Mouse (Mus musculus) spleen, adult 18-20 months (tissue): ENCODE data around the gene Zic4.

Experiments
- DNase-seq, 2 experiments: peaks; one replicate each; pipeline ENCODE4 v3.0.0; 2022; ENCODE audit warnings: mixed read lengths in 2 of 2

Gene Zic4

DNA sequence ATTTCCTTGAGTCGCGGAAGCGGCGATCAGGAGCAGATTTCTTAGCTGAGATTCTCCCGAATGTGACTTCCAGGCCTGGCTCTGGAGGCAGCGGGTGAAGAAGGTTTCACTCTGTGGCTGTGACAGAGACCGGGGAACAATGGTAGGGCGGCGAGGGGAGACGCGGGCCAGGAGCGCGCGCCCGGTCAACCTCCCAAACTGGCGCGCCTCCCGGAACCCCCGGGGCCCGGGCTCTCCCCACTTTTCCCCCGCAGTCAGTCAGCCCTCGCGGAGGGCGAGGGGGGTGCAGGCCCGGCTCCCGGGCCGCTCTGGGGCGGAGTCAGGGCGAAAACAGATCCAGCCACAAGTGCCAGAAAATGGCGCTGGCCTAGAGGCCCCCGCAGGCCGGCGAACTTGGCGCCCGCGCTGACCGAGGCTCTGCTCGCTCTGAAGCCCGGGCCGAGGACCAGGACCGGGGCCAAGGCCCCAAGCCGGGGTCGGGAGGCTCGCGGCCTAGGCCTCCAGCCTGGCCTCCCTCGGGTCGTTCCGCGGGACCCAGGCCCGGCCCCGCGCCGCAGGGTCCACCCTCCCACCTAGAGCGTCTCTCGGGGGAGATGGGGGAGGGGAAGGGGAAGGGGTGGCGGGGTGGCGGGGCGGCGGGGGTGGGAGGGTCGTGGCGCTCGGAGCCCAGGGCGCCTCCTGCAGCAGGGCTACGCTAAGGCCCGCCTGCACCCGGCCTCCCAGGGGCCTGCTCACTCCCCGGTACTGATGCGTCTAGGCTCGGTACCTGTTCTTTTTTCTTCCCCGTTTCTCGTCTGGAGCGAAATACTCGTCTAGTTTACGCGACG, 19.3 kb downstream of the Zic4 start:
- DNase-seq, result no peak

DNA sequence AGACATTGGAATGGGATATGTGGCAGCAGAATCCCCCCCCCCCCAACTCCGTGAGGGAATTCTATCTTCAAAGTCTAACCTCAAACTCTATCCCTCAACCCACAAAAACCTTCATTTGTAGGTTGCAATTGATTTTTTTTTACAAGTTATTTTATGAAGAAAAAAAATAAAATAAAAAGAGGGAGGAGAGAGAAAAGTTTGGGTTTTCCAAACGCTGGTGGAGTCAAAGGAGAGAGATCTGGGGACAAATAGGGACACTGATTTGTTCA, 19.8 kb downstream of the Zic4 start:
- no peak for DNase-seq

DNA sequence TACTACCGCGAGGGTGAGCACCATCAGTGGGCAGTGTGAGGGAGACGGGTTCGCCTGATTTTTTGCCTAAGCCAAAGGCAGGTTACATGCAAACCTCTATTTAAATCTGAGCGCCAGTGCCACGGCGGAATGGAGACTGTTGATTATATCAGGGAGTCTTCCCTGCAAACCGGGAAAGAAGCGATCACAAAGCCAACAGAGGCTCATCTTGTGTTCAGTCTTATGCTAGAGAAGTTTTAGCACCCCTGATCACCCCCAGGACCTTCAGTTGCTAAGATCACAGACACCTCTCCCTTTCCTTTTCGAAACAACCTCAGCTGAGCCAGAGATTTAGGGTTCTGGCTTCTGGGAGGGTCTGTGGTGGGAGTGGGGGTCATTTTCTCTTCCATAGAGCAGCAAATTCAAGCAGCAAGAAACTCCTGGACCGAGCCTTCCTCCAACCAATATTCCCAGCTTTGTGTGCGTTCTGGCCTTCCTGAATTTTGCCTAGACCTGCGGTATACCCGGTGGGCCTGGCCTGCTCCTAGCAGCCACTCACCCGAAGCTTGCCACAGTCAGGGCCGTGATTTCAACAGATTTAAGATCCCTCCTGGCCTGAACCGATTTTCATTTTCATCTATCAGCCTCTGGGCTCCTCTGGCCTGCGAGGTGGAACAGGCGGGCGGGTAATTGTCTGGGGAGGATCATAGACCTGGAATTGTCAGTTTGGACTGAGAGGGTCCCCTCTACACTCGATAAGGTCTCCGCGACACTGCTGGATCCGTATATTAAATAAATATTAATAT, 20.4 kb downstream of the Zic4 start:
- DNase-seq, result no peak

DNA sequence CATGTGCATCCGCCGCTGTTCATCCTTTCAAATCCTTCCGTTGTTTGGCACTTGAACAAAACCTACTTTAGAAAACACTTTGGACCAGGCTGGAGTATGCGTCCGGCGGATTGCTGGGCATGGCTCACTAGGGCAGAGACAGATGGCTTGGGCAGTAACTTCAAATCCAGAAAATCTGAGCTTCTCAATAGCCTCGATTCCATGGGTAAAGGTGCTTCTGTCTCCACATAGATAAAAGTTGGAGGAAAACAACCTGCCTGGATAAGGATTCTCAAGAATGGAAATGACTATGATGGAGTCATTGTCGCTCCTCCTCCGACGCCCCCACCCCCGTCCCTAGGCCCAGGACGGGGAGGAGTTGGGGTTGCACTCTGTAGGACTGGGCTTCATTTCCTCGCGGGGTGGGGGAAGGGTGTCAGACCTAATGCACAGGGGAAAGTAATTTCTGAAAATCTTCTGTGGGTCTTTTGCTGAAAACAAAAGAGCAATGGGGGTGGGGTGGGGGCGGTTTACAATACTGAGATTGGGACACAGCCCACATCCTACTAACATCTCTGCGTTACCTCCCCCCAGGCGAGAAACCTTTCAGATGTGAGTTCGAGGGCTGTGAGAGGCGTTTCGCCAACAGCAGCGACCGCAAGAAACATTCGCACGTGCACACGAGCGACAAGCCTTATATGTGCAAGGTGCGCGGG, 21.4 kb downstream of the Zic4 start:
- DNase-seq, result no peak

DNA sequence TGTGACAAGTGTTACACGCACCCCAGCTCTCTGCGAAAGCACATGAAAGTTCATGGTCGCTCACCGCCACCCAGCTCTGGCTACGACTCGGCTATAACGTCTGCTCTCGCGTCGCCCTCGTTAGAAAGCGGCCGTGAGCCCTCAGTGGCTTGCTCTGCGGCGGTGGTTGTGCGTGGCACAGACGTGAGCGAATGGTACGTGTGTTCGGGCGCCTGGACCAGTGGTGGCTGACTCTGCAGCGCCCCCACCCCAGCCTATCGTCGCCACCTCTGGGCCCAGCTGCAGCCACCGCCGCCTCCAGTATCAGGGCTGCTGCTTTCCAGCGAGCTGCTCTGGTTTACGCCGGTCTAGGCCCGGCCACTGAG, 21.9 kb downstream of the Zic4 start:
- no peak for DNase-seq

DNA sequence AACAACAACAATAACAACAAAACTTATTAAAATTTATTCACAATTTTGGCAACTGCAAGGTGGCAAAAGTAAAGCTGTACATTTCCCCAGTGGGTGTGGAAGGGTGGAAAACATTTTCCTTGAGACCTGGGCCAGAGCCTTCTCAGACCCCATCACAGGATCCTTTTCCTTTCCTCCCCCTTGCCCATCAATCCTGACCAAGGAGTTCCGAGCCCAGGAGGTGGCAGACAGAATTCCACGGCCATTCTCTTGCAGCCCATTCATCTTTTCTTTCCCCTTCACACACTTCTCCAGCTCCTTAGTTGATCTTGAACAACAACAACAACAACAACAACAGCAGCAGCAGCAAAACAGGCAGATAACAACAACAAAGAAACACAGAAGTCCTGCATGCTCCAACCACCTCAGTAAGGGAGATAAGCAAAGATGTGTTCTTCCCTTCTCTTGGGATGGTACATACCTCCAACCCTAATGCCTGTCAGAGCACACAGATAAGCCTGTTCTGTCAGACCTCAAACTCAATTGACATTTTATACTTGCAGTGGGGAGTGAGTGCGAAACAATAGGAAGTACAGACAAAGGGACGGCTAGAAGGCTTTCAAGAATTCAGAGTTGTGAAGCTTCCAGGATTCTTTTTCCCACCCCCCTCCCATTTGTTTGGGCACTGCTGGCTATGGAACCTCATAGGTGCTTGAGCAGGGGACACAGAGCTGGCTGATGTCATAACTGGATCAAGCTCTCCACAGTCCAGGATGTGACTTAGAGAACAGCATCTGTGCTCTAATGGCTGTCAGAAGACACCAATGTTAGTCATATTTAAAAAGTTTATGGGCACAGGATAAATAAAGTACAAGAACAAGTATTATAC, 22.7 kb downstream of the Zic4 start:
- no peak for DNase-seq

DNA sequence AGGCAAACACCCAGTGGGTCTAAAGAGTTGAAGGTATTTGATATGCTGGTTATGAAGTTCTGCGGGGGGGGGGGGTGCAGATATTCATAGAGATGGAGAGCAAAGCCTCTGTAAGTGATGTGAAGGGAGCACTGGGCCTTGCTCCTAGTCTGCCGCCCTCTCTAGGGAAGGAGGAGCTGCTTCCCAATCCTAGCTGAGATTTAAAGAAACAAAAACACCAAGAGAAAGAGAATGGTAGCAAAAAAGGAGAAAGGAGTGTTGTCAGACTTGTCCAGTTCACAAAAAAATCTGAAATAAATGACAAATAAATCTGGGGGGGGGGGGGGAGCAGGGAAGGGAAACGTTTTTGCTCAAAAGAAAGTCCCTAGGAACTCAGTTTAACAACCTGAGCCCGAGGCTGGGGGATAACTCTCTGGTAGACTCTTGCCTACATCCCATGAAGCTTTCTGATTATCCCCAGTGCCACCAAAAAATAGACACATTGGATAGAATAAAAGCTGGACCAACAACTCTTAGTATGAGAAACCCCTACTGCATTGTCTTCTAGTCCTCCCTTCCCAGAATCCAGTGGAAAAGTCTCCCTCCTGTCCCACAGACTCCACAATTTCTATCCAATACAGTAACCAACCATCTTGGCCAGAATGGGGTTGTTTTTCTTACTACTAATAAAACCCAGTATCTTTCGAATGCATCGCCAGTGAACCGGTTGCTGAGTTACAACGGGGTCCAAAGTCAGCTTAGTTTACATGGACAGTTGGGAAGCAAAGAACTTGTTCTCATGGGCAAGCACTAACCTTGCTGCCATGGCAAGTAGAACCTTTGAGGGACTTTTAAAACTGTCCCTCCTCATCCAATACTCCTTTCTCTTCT, 23.6 kb downstream of the Zic4 start:
- no peak for DNase-seq

DNA sequence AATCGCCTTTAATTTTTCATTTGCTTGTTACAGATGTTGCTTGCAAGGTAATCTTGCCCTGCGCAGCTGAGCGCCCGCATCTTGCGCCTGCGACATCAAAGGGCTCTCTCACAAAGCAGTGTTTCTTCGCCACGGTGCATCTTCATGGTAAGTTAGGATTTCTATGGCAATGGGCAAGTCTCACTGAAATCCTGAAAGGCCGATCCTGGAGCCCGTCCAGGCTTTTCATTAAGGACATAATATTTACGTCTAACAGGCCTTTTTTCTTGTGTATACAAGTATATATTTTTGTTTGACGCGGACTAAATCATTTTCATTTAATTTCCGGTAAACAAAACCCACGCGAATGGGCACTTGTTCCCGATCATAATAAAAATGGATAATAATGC, 24.3 kb downstream of the Zic4 start:
- no peak for DNase-seq

DNA sequence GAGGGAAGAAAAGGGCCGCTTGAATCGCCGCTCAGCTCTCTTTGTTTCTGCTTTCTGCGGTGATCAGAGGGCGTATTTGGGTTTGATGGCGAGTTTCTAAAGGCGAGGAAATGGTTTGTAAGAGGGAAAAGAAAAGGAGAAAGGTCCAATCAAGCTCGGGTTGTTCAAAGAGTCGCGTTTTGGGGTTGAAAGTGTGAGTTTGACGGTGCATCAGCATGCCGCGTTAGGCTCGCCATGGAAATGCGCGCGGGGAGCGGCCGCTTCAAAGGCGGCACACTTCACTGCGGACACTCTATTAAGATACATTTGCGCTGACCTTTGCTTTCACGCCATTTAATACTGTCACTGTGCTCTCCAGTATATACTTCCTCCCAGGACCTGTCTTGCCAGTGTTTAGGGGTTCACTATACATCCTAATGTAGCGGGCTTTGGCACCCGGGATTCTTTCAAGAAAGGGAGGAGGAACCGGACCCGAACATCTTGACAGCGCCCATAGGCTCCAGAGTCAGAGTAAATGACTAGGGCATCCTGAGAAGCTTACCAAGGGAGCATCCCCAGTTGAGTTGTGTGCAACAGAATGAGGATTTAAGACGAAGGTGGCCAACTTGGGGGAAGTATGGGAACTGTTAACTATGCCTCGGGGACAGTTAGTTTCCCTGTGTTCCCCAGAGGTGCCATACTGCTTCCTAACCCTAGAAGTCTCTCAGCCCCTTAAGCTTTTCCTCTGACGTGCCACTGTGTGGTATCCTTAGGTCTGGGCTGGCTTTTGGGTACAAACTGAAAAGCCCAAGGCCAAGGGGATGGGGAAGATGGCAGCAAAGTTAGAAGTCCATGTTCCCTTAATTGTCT, 24.9 kb downstream of the Zic4 start:
- no peak for DNase-seq

DNA sequence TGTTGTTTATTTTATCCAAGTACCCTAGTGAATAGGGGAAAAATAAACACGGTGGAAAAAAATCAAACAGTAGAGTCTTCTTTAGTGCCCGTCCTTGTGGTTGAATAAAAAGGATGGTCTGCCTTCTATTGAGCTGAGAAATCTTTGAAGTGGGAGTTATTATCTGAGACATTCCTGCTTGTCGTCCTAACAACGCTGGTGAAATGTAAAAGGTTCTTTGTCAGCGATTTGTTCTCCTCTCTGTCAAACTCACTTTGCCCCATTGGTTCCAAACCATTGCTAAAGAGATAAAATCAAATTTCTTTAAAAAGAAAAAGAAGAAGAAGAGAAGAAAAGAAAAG, 25.5 kb downstream of the Zic4 start:
- DNase-seq, result no peak

DNA sequence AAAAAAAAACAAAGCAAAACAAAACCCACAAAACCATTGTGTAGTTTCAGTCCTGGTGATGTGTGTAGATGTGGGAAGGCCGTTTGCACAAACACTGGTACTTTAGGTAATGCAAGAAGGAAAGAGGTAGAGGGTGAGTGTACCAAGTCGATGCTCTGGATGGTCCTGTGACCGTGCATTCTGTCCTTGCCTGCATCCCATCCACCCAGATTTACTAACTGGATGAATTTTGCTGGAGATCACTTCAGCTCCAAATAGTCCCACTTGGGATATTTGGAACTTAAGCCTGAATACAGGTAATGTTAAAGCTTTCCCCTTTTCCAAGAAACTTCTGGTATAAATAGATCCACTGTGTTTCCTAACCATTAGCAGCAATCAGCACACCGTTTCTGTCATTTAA, 26.0 kb downstream of the Zic4 start:
- no peak for DNase-seq

DNA sequence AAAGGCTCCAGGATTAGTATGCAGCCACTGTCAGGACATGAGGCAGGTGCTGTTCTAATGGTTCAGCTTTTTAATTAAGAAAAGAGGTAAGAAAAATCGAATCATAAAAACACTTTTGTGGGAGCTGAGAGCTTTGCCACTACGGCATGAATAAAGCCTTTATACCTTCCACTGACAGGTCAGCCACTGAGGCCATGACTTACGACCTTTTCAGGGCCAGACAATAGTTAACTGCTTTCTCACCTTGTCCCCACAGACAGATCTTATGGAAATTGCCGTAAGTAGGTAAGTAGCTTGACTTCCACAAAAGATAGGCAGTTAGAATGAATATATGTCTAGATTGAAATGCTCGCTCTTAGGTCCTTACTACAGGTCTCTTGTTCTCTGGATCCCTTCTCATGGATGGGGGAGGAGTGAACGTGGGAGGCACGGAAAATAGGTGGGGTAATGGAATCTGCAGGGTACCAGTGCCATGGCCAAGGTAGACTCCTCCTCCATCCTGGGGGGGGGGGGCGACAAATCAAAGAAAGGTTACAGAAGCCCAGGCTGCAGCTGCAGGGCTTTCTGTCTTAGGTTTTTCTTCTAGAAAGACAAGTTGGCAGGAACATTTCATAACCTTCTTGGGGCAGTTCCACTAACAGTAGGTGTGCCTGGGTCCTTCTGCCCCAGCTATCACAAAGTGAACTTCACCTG, 31.3 kb downstream of the Zic4 start:
- DNase-seq, result no peak

DNA sequence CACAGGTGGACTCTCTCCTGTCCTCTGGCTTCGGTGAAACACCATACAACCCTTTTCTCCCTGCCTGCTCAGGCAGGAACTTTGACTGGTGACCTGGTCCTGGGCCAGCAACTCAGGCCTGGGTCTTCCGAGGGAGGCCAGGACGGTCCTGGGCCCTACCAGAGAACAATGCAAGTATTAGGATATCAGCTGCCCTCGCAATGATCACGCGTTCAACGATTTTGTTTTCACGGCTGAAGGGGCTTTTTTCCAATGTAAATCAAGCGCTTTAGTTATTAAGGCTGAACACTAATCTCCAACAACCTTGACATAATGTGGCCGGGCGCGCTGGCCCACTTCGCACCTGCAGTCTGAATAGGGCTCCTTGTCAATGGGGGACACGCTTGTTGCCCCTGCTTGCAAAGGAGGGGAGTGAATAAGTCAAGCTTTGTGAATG, 32.0 kb downstream of the Zic4 start:
- no peak for DNase-seq

DNA sequence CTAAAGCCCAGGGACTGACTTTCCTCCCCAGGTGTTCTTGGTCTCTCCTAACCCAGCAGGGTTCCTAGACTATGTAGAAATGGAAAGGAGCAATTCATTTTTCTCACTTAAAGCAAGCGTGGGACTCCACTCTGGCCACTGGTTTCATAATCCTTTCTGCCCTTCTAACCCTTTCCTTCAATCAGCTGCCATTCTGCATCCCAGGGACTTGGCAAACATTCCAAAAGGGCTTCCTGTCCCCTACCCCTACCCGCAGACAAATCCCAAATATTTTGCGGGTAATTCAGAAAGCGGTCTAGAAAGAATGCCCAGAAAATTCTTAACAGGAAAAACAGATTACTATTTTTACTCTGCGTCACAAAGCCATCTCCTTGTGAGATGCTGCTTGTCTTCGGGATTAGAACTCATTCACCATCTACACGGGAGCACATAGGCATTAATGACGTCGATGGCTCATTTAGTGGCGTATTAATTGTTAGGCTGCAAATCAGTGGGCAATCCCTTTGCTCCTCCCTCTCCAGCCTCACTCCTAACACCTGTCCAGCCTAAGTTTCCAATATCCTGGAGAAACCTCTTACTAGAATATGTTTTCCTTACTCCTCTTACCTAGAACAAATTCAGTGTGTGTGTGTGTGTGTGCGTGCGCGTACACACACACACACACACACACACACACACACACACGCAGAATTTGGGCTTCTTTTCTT, 33.0 kb downstream of the Zic4 start:
- no peak for DNase-seq

DNA sequence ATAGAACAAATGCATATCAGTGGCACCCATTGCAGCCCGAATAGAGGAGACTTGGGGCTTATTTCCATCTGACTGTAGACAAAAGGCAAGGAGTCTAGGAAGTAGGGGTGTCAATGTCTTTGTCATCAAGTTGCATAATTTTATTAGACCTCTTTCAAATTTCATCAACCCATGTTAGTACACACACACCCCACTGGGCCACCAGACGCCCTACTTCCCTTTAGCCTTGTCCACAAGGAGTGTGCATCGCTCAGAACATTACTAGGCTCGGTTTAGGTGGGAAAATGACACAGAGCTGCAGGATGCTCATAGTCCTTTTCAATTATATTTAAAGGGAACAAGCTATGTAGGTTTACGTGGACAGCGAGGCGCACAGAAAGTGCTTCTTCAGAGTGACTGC, 37.8 kb downstream of the Zic4 start:
- DNase-seq, result no peak

DNA sequence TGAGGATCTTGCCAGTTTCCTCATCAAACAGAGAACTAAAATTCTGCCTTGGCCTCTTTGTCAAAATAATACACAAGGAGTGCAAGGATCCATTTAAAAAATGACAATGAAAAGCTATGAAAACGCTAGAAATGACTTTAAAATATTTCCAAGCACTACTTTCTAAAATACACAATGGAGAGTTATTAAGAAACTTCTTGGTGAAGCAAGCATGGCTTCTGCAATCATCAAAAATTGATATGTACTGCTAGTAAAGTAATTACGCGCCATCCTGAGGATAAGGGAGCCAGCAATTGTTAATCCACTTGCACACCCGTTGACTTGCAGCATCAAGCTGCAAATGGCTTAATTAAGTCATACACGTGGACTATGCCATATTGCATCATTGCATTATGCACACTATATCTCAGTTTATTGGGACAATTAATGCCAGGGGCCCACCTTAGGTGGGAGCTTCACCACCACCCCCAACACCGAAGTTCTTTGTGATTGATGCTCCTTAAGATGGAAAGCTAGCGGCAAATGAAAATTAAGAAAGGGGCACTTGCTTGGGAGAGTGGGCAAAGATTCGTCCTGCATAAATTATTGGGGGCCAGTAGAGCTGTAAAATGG, 38.4 kb downstream of the Zic4 start:
- no peak for DNase-seq

DNA sequence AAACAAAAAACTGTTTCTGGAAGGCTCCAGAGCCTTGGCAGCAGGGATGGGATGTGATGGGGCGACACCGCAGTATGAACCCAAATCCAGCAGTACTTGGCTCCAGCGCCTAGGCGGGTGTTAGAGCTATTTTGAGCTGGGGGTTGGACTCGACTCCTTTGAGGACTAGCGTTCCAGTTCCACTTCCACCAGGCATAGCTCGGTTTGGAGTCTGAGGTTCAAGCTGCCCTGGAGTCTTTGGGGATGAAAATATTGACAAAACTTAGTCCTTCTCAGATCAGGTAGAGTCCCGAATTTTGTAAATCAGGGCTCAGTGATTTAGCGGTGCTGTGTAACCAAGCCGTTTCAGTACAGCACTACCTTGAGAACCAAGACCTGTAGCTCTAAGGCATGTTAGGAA, 39.3 kb downstream of the Zic4 start:
- DNase-seq, result no peak

DNA sequence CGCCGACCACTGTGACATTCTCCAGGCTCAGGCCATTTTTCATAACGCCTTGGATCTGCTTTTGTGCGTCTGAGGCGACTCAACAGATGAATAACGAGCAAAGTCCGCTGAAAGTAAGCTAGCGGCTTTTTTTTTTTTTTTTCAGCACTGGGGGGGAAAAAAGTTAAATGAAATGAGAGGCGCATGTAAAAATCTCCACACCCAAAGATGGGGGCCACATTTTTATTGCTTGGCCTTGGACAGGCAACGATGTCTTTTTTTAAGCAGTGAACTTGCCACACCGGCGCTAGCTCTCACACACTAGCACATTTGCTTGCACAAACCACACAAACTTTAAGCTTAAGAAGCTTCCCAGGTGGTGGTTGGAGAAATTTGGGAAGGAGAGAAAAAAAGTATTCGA, 42.0 kb downstream of the Zic4 start:
- DNase-seq, result no peak
